Mouse (Mus musculus): ENCODE results near the gene Adamts16.

- no peak for TF ChIP-seq POLR2A (IDR thresholded peaks at IDR 0.05; ENCODE audit: low read depth, low read length)
- TF ChIP-seq CTCF (conservative IDR thresholded peaks at IDR 0.05; ENCODE audit: insufficient read depth, insufficient read length, low read depth, low read length): no peak
Observed at GRCm38 (mm10) chr13:70680316-70680715, 161.3 kb downstream of the Adamts16 start.

Measured in kidney, adult 2 months (tissue).